Mouse (Mus musculus): ENCODE results near the gene Rpap2.
A peak's percentile ranks its signal among the peaks of the same experiment; 100 is the strongest.

Gene Rpap2

DNA sequence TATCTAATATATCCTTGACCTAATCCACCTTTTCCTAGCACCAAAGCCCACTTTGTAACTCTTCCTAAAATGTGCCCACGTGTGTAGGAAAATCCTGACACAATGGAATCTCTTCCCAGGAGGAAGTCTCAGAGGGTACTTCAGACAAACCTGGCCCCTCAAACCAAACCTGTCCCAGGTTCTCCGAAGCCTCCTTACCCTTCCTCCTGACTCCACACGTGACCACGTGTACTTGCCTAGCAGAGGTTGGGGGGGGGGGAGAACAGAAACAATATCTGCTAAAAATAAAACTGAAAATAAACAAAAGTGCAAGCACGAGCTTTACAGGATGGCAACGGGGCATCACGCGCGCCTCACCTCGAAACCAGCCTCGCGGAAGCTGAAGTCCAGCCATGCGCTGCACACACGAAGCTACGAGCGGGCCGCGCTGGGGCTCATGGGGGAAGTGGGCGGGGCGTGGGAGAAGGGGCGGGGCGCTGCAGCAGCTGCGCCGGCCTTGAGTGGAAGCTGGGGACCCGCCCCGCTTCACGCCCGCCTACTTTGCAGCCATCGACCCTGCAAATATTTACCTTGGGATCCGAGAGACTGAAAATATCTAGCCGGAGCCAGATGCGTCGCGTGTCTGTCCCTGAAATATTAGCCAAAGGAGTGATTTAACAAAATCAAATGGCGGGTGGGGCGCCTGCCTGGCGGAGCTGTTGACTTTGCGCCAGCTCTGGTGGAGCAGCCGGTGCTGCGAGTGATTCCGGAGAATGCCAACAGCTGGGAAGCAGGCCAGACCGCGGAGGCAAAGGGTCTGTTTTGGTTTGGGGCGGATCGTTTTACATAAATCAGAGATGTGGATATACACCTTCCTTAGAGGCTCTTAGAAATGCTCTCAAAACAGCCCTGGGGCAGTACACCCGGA, 90.7 kb downstream of the Rpap2 start:
- DNase-seq, result peak; percentile 28

DNA sequence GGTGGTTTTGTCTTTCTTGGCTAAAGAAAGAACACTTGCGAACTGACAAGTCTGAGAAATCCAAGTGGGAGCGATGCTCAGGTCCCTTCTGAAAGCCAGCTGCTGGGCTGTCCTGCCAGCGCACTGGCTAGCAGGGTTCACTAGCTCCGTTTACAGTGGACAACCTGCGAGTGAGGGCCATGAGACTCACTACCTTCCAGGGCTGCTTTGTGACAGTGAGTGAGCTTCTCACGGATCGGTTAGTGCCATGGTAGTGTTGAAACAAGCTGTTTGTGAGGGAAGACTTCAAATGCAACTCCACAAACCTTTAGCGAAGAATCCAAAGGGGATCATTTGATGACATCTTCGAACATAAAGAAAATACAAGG, 91.3 kb downstream of the Rpap2 start:
- no peak for DNase-seq

DNA sequence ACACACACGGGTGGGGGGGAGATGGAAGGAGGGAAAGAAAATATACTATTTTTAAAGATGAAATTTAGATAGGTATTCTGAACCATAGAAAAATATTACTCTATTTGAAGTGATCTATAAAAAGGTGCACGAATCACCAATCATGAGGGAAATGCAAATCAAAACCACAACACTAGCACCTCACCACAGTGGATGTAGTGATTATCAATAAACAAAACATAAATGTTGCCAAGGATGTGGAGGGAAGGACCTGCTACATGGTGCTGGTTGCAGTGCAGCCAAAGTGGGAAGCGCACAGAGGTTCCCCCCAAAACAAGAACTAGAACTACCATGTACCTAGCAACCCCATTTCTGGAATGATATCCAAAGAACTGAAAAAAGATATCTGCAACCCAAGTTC, 97.8 kb downstream of the Rpap2 start:
- DNase-seq, result no peak

DNA sequence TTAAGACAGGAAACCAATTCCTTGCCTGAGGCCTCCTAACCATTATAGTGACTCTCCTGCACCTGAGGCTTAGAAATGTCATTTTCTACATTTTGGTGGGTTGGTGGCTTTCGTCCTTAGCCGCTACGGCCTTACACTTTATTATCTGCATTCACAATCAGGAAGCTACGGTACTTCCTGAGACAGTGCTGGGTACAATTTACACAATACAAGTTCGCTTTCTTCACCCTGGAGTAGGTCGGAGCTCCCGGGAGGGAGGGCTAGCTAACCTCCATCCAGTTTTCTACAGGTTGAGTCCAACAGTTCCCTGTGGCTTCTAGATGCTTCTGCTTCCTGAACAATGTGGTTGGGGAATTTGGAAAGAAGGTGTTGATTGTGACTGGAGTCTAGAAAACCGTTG, 101.7 kb downstream of the Rpap2 start:
- DNase-seq, result no peak

DNA sequence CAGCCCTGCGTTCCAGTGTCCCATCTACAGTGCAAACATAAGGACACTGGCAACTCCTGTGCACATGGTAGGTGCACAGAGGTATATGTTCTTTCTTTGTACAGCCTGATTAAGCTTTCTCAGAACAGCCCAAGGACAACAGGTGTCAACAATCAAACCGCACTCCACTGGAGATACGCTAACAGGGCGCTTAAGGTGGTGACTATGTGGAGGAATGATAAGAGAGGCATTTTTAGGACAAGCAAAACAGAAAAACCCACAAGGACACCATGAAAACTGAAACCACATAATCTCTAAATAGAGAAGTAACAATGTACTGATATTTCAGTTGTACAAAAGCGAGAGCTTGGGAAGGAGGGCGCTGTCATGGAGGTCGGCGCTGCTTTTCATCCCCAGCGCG, 103.7 kb downstream of the Rpap2 start:
- no peak for DNase-seq

DNA sequence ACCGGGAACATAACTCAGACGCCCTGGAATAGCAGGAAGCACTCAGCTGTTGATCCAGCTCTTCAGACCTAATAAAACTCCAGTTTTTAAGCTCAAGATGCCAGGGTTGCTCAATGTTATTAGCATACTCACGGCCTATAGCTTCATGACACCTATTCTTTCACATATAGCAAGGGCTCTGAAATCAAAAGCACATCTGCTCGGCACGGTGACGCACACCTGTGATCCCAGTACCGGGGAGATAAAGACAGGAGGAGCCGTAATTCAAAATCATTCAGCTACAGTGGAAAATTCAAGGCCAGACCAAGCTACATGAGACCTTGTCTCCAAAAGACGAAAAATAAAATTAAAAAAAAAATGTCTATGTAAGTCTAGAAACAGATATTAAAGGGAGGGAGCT, 104.5 kb downstream of the Rpap2 start:
- DNase-seq, result no peak

DNA sequence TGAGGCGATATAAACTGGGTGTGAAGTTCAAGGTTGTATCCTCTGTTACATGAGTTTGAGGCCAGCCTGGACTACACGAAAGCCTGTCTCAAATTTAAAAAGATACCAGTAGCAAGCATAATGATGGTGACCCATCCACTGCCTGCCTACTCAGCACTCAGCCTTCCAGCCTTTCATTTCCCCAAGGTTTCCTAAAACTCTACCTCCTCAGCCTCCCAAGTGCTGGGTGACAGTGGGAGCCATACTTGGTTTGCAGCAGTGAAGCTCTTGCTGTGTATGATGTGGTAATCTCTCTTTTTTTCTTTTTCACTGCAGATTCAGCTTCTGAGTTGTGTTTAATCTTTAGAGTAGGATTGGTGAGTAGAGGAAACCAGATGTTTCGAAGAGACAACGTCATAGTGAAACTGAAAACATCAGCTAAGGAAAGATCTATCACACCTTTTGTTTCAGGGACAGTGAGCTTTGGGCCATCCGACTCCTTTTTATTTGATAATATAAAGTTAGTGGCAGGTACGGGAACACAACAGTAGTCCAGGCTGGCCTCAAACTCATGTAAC, 106.1 kb downstream of the Rpap2 start:
- no peak for DNase-seq

DNA sequence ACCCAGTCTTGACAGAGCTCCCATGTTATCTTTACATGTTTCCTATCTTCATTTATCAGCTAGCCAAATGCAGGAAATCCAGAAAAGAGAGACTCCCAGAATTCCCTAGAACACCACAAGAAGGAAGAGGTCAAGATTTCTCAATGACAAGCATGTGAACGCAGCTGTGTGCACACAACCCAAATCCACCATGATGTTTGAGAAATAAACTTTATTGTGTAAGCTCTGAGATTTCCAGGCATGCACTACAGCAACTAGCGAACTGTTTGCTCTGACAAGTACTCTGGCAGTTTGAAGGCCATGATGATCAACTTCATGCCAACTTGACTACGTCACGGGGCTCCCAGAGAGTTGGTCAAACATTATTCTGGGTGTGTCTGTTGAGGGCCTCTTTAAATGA, 108.6 kb downstream of the Rpap2 start:
- no peak for DNase-seq

DNA sequence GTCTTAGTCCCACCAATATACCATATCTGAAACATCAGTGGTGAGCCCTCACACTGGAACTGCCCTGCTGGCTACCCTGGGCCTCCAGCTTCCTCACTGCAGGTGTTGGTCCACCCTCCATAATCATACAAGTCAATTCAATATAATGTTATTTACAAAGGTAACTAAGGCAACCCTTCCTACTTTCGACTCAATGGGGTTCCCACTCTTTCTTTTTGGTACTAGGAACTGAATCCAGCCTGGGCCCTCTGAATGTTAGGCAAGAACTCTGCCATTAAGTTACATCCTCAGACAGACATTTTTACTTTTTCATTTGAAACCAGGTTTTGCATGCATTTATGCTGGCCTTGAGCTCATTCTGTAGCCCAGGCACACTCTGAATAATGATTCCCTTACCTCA, 109.1 kb downstream of the Rpap2 start:
- DNase-seq, result no peak

DNA sequence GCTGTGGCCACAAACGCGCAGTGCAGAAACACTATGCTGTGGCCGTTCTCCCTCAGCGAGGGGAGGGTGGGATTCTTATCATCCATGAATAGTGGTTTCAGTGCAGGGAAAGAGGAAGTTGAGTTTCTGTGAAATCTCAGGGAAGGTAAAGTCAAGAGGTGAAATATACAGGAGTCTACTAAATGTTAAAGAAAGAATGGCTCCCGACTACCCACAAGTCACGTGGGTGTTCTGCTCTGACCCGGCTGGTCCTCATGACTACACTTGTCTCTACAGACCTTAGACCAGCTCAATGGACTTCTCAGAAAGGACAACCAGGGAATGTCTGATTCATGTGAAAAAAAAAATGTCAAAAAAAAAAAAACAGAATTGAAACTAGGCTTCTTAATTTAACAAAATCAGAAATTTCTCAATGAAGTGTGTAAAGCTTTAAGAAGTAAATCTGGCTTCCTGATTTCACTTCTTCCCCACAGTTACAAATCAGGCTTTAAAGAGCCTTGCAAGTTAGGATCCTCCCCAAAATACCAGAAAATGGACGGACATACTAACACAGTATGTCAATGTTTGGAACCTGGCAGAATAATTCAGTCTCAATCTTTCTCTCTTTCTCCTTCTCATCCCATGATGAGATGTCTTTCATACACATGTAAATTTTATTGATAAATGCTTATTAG, 111.1 kb downstream of the Rpap2 start:
- no peak for DNase-seq
